Mouse (Mus musculus) thymus, postnatal 10 days (tissue): ENCODE measurements around the gene Sycp2.
"Not testable (repeated sequence)": the region's sequence is repeated elsewhere in the genome, so short reads cannot be mapped to it uniquely, and the experiment has no call there.

Experiments
- DNase-seq, 2 experiments: peaks; one replicate each; pipeline ENCODE4 v3.0.0; 2021; ENCODE audit warnings: low spot score in 2 of 2

The Sycp2 gene

GRCm38 (mm10) chr2:178413481-178414260, 6.2 kb upstream of the Sycp2 start:
- DNase-seq, result peak in 1 of 2 experiments; percentile 0

- no peak for DNase-seq
Observed at GRCm38 (mm10) chr2:178413081-178413480, 5.6 kb upstream of the Sycp2 start.

- DNase-seq, result no peak
Observed at GRCm38 (mm10) chr2:178412598-178412997, 5.1 kb upstream of the Sycp2 start.

GRCm38 (mm10) chr2:178410286-178410685, 2.8 kb upstream of the Sycp2 start:
- DNase-seq, result no peak

- no peak for DNase-seq
Observed at GRCm38 (mm10) chr2:178409024-178409423, 1.5 kb upstream of the Sycp2 start.

- no peak for DNase-seq
Observed at GRCm38 (mm10) chr2:178342597-178342996, 64.9 kb downstream of the Sycp2 start.

GRCm38 (mm10) chr2:178342105-178342504, 65.4 kb downstream of the Sycp2 start:
- DNase-seq, result not testable (repeated sequence)

- DNase-seq, result no peak
Observed at GRCm38 (mm10) chr2:178339044-178339443, 68.4 kb downstream of the Sycp2 start.

- no peak for DNase-seq
Observed at GRCm38 (mm10) chr2:178337878-178338277, 69.6 kb downstream of the Sycp2 start.

- no peak for DNase-seq
Observed at GRCm38 (mm10) chr2:178329986-178330385, 77.5 kb downstream of the Sycp2 start.

GRCm38 (mm10) chr2:178329551-178329950, 77.9 kb downstream of the Sycp2 start:
- DNase-seq, result no peak

GRCm38 (mm10) chr2:178327466-178328040, 79.9 kb downstream of the Sycp2 start:
- DNase-seq, result no peak

GRCm38 (mm10) chr2:178326750-178327465, 80.6 kb downstream of the Sycp2 start:
- DNase-seq, result no peak

GRCm38 (mm10) chr2:178326067-178326466, 81.4 kb downstream of the Sycp2 start:
- DNase-seq, result no peak

GRCm38 (mm10) chr2:178324818-178325217, 82.7 kb downstream of the Sycp2 start:
- no peak for DNase-seq

- DNase-seq, result no peak
Observed at GRCm38 (mm10) chr2:178324410-178324809, 83.1 kb downstream of the Sycp2 start.

GRCm38 (mm10) chr2:178321271-178321670, 86.2 kb downstream of the Sycp2 start:
- DNase-seq, result no peak

GRCm38 (mm10) chr2:178319766-178320165, 87.7 kb downstream of the Sycp2 start:
- DNase-seq, result no peak

GRCm38 (mm10) chr2:178316281-178316680, 91.2 kb downstream of the Sycp2 start:
- no peak for DNase-seq

- no peak for DNase-seq
Observed at GRCm38 (mm10) chr2:178313539-178313938, 93.9 kb downstream of the Sycp2 start.

- DNase-seq, result no peak
Observed at GRCm38 (mm10) chr2:178304669-178305068, 102.8 kb downstream of the Sycp2 start.

- DNase-seq, result no peak
Observed at GRCm38 (mm10) chr2:178304188-178304529, 103.3 kb downstream of the Sycp2 start.
